Mouse (Mus musculus) neural tube, embryonic 15.5 days (tissue): ENCODE data around the gene Ciz1. TPM values are rescaled to one million over a fixed set of nuclear protein-coding genes. Genes with fewer than 3 reads are reported as not detected.

Experiments used
- ATAC-seq: fragments of 200-750 bp; cut with Nextera tagmentation; 2 replicates; pipeline ENCODE4 v1.8.0; 2017; ENCODE audit warnings: mild to moderate bottlenecking, moderate TSS enrichment, moderate library complexity; ENCODE audit not compliant: low FRiP score
- H3K27ac ChIP-seq: fragments of 300-500 bp; sonication (generic); replicated peaks from 2 replicates; pipeline ENCODE4 v1.5.1; 2015; ENCODE audit warnings: mild to moderate bottlenecking, inconsistent platforms
- H3K27me3 ChIP-seq: fragments of 300-500 bp; sonication (generic); replicated peaks from 2 replicates; pipeline ENCODE4 v1.6.1; 2015; ENCODE audit warnings: inconsistent platforms
- H3K36me3 ChIP-seq: fragments of 300-500 bp; sonication (generic); 2 replicates; pipeline ENCODE4 v1.6.1; 2015; ENCODE audit warnings: inconsistent platforms
- H3K4me1 ChIP-seq: fragments of 300-500 bp; sonication (generic); 2 replicates; pipeline ENCODE4 v1.6.1; 2015; ENCODE audit warnings: inconsistent platforms
- H3K4me2 ChIP-seq: fragments of 300-500 bp; sonication (generic); 2 replicates; pipeline ENCODE4 v1.6.1; 2015; ENCODE audit warnings: inconsistent platforms, mild to moderate bottlenecking, moderate library complexity
- H3K4me3 ChIP-seq: fragments of 300-500 bp; sonication (generic); replicated peaks from 2 replicates; pipeline ENCODE4 v1.5.1; 2015; ENCODE audit warnings: mild to moderate bottlenecking, inconsistent platforms
- H3K9ac ChIP-seq: fragments of 300-500 bp; sonication (generic); replicated peaks from 2 replicates; pipeline ENCODE4 v1.6.1; 2015; ENCODE audit warnings: mild to moderate bottlenecking, inconsistent platforms
- H3K9me3 ChIP-seq: fragments of 300-500 bp; sonication (generic); replicated peaks from 2 replicates; pipeline ENCODE4 v1.6.1; 2016; ENCODE audit warnings: inconsistent platforms
- WGBS: fragments of 180-500 bp; shearing (Covaris S2); methylation state at CpG from one replicate; pipeline ENCODE4 v1.1.7; 2015; ENCODE audit warnings: mixed read lengths; 5-methylcytosine and 5-hydroxymethylcytosine counted together
- polyA plus RNA-seq: library from polyadenylated mRNA; unstranded; fragments of >200 nt; fragmentation: Nextera tagmentation; extraction: Ambion mirVana; gene quantifications from 2 replicates; pipeline ENCODE4 v1.2.1, GENCODE M21; 2015

The Ciz1 gene
- polyA plus RNA-seq, 1 experiment from 2014 or later, result 43.8 TPM

DNA sequence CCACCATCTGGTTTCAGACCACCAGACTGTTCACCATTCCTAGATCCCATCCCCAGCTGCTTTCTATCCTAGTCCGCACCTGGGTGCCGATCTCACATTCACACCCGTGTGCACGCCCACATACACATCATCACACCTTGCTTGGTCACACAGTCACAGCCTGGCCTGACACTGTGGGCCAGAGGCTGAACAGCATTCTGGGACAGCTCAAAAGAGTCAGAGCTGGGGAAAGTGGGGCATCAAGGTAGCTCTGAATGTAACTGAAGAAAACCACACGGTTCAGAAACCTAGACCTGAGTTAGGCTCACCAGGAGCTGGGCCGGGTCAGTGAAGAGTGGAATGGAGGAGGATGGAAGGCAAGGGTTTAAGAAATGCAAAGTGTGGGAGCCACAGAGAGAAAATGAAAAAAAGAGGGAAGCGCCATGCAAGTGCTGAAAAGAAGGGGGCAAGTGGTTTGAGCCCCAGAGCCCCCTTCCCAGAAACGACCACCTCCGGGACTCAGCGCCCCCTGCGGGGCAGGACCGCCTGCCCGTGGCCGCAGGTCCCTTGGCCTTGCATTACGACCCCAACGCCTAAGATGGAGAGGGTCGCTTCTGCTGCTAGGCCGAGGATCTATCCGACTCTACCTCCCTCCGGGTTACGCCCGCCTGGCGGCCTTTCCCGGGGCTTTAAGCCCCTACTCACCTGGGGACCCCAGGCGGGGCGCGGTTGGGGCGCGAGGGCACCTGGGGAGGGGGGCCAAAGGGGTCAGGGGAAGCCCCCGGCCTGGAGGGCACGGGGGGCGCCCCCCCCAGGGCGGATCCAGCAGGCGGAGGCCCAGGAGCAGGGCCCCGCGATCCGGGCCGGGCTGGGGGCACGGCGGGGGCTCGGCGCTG, 40.4 kb upstream of the Ciz1 start:
- peaks cover 69% of the 10 kb centered on the region for H3K36me3 ChIP-seq
- WGBS, result 12% methylated on average over 41 of the region's 42 CpGs
- ATAC-seq, result no peak
- peak overlapping the region; percentile 83 for H3K4me2 ChIP-seq
- H3K27me3 ChIP-seq, result peaks cover 5% of the 10 kb centered on the region
- no peaks in the 10 kb centered on the region for H3K9me3 ChIP-seq
- H3K27ac ChIP-seq, result no peak overlapping the region
- H3K4me1 ChIP-seq, result peaks cover 12% of the 10 kb centered on the region
- peak overlapping the region; percentile 47 for H3K9ac ChIP-seq
- peak overlapping the region; percentile 41 for H3K4me3 ChIP-seq

DNA sequence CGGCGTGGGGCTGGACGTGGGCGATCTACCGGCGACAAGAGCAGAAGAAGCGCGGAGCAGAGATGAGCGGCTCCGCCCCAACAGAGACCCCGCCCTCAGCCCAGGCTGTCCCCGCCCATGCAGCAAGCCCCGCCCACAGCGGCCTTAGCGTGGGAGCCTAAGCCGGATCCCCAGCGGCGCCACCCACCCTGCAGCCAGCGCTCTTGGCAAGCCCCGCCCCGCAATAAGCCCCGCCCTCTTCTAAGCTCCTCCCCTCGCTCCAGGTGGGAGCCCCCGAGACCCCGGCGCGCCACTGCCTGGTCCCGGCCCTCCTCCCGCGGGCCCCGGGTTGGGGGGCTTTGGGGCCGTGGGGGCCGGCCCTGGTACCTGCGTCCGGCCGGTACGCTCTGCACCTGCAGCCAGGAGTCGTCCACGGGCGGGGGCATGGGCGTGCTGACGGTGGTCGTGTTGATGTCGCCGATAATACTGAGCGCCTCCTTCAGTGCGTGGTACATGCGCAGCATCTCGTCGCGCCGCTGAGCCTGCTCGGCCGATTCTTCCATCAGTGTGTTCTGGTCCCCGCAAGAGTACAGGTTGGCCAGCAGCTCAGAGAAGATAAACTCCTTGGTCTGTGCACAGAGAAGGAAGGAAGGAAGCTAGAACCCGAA, 39.7 kb upstream of the Ciz1 start:
- Histone ChIP-seq H3K4me1 (peaks cover 13% of the 10 kb centered on the region), H3K27me3 (peaks cover 5% of the 10 kb centered on the region), H3K4me3 (peak overlapping the region; percentile 41), H3K4me2 (peak overlapping the region; percentile 83), H3K27ac (no peak overlapping the region), H3K36me3 (peaks cover 69% of the 10 kb centered on the region), H3K9ac (peak overlapping the region; percentile 47), H3K9me3 (no peaks in the 10 kb centered on the region)
- 2% methylated on average over 47 of the region's 56 CpGs for WGBS
- peak; percentile 74 for ATAC-seq

GRCm38 (mm10) chr2:32314831-32315230, 37.3 kb upstream of the Ciz1 start:
- Histone ChIP-seq H3K4me2 (no peak overlapping the region), H3K9me3 (no peaks in the 10 kb centered on the region), H3K4me3 (no peak overlapping the region), H3K36me3 (peaks cover 48% of the 10 kb centered on the region), H3K4me1 (peaks cover 27% of the 10 kb centered on the region), H3K27me3 (peaks cover 7% of the 10 kb centered on the region), H3K9ac (no peak overlapping the region), H3K27ac (no peak overlapping the region)
- WGBS, result 96% methylated on average over 14 of the region's 14 CpGs
- no peak for ATAC-seq

DNA sequence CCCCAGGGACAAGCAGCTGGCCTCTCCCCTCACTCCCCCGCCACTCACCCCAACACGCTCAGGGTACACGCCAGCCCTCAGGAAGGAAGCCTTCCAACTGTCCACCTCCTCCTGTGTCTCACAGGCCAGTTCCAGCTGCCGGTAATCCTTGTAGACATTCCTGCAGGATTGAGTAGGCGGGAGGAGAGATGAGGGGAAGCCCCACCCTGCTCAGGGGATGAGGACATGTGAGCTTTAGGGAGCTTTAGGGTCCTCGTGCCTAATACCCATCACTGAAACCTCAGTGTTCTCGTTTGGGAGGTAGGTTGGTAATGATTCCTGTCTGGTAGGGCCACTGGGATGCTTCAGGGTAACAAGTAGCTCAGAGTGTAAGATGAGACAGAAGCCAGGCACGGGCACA, 36.4 kb upstream of the Ciz1 start:
- no peak for ATAC-seq
- Histone ChIP-seq H3K36me3 (peaks cover 47% of the 10 kb centered on the region), H3K9ac (no peak overlapping the region), H3K4me1 (peaks cover 27% of the 10 kb centered on the region), H3K4me3 (no peak overlapping the region), H3K27me3 (peaks cover 7% of the 10 kb centered on the region), H3K9me3 (no peaks in the 10 kb centered on the region), H3K27ac (peak overlapping the region; percentile 11; the same call in 1 of the 2 replicates), H3K4me2 (no peak overlapping the region)
- WGBS, result 33% methylated on average over 8 of the region's 8 CpGs

GRCm38 (mm10) chr2:32316887-32317656, 35.1 kb upstream of the Ciz1 start:
- H3K4me3 ChIP-seq, result no peak overlapping the region
- 74% methylated on average over 20 of the region's 20 CpGs for WGBS
- H3K27me3 ChIP-seq, result peaks cover 7% of the 10 kb centered on the region; the same call in 1 of the 2 replicates
- H3K4me1 ChIP-seq, result peaks cover 23% of the 10 kb centered on the region
- no peak overlapping the region for H3K9ac ChIP-seq
- peaks cover 42% of the 10 kb centered on the region for H3K36me3 ChIP-seq
- H3K27ac ChIP-seq, result peak overlapping the region; percentile 39
- no peak overlapping the region for H3K4me2 ChIP-seq
- no peaks in the 10 kb centered on the region for H3K9me3 ChIP-seq
- ATAC-seq, result no peak

GRCm38 (mm10) chr2:32317791-32318417, 34.2 kb upstream of the Ciz1 start:
- Histone ChIP-seq H3K9ac (no peak overlapping the region; the same call in 1 of the 2 replicates), H3K4me3 (peak overlapping the region; percentile 15; the same call in 1 of the 2 replicates), H3K4me1 (peaks cover 27% of the 10 kb centered on the region), H3K27ac (peak overlapping the region; percentile 46), H3K9me3 (no peaks in the 10 kb centered on the region), H3K36me3 (peaks cover 44% of the 10 kb centered on the region), H3K4me2 (peak overlapping the region; percentile 45), H3K27me3 (peaks cover 7% of the 10 kb centered on the region; the same call in 1 of the 2 replicates)
- WGBS, result 13% methylated on average over 16 of the region's 19 CpGs
- ATAC-seq, result no peak

DNA sequence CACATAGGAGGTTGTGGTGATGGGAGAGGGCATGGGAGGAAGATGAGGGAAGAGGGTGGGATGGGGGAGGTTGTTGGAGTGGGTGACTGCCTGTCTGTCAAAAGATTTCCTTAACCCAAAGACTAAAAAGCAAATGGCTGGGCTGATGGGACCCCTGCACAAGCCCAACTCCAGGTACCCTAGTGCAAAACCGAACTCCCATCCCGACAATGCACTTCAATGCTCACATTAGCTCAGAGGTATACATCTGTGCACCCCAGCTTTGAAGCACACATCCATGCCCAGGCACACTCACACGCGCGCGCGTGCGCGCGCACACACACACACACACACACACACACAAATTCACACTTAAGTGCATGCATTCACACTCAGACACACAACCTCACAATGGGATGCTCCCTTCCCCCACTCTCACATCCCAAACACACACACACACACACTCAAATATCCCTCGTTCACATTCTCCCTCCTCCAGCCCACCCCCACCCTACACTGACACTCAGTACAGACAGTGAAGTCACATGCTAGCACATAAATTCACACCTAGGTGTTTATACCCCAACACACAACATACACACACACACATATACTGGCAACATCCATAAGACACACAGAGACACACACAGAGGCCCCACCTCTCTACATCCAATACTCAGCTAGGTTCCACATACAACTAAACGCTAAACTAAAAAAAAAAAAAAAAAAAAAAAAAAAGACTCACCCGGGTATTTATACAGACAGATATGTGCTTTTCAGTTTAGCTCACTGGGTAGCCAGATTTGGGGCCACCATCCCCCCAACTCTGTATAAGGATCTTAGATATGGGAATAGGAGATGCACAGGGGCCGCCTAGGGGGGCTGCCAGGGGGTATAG, 33.2 kb upstream of the Ciz1 start:
- Histone ChIP-seq H3K9ac (no peak overlapping the region; the same call in 1 of the 2 replicates), H3K27ac (peak overlapping the region; percentile 46; the same call in 1 of the 2 replicates), H3K9me3 (no peaks in the 10 kb centered on the region), H3K4me3 (peak overlapping the region; percentile 15; the same call in 1 of the 2 replicates), H3K36me3 (peaks cover 37% of the 10 kb centered on the region), H3K4me2 (peak overlapping the region; percentile 45), H3K4me1 (peaks cover 35% of the 10 kb centered on the region), H3K27me3 (peaks cover 7% of the 10 kb centered on the region; the same call in 1 of the 2 replicates)
- no peak for ATAC-seq
- 74% methylated on average over 14 of the region's 14 CpGs for WGBS

DNA sequence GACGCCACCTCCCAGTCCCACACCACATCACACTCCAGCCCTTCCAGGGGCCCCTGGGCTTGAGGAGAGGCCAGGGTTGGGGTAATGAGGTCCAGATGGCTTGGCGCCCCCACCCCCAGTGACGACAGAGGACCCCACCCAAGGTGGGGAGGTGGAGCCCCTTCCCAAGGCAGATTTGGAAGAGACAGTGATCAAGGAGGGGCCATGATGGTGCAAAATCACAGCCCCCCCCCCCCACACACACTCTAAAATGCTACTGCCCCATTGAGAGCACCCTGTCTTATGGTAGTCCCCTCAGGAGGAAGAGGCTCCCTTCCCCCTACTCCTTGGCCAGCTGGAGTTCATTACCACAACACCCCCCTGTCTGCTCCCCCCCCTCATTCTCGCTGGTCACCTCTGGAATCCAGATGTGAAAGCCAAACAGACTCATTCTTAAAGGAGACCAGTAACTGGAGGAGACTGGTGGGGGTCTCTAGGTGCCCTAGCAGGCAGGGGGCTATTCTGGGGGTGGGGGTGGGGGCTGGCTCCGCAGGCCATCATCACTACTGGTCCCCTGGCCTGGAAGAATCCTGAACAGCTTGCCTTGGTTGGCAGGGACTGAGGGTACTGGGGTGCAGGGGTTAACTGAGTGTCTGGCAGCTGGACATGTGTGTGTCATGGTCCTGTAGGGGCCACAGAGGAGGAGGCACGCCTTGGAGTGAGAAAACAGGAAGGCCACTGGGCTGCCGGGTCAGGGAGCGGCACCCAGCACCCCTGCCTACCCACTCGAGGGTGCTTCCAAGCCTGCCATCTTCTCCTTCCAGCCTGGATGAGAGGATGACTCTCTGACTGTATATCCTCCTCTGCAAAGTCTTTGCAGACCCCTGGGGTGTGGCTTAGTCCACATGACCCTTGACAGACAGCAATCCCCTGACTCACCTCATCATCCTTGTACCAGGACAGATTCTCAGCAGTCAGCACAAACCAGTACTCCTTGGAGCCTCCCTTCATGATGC, 32.2 kb upstream of the Ciz1 start:
- peaks cover 36% of the 10 kb centered on the region for H3K36me3 ChIP-seq
- H3K9ac ChIP-seq, result no peak overlapping the region
- H3K4me2 ChIP-seq, result no peak overlapping the region
- H3K4me1 ChIP-seq, result peaks cover 35% of the 10 kb centered on the region
- H3K27me3 ChIP-seq, result peaks cover 4% of the 10 kb centered on the region; the same call in 1 of the 2 replicates
- no peak overlapping the region for H3K4me3 ChIP-seq
- 56% methylated on average over 9 of the region's 9 CpGs for WGBS
- H3K27ac ChIP-seq, result no peak overlapping the region; the same call in 1 of the 2 replicates
- ATAC-seq, result no peak
- H3K9me3 ChIP-seq, result no peaks in the 10 kb centered on the region

DNA sequence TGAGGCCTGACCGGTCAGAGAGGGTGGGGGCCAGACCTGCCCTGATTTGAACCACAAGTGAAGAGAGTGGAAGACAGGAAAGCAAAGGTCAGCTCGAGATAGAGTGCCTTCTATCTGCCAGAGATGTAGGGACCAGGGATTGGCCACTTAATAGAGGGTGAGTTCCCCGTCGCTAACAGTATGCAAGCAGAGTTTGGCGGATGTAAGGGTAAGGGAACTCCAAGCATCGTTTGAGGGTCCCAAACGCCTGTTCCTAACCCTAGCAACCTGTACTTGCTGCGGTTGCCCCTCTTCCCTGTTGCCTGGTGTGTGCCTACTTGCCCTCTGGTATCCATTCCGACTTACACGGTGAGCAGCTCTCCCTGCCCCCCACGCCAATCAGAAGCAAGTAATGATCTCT, 31.4 kb upstream of the Ciz1 start:
- H3K27me3 ChIP-seq, result 0 out of 2 replicates have a peak, but pooled peaks cover 2% of the 10 kb centered on the region
- no peak overlapping the region for H3K4me2 ChIP-seq
- no peak overlapping the region for H3K27ac ChIP-seq
- WGBS, result 69% methylated on average over 11 of the region's 11 CpGs
- no peak overlapping the region for H3K9ac ChIP-seq
- H3K4me1 ChIP-seq, result peaks cover 35% of the 10 kb centered on the region
- ATAC-seq, result no peak
- H3K9me3 ChIP-seq, result no peaks in the 10 kb centered on the region
- no peak overlapping the region for H3K4me3 ChIP-seq
- peaks cover 37% of the 10 kb centered on the region for H3K36me3 ChIP-seq
